Comparison of ENCODE assay signal across 27 mouse cellular contexts in genomic region chr2:52986354-52986753, GRCm38 (mm10).
"Had no signal": no experiment of that assay in that cellular context is flagged by ENCODE, and none has a peak within 500 bp of the region (broad histone marks: within the 10 kb centered on the region; RNA-seq: fewer than 3 reads in every experiment).

No protein-coding gene starts in this region.

- H3K4me3 ChIP-seq: heart, embryonic 10.5 days; heart, embryonic 12.5 days; heart, embryonic 13.5 days; heart, embryonic 15.5 days; hindbrain, embryonic 10.5 days; hindbrain, embryonic 12.5 days; hindbrain, embryonic 13.5 days; hindbrain, embryonic 15.5 days; intestine, embryonic 15.5 days; kidney, embryonic 15.5 days had no signal

- H3K27ac ChIP-seq: heart, embryonic 10.5 days; heart, embryonic 13.5 days; heart, embryonic 15.5 days; hindbrain, embryonic 10.5 days; hindbrain, embryonic 12.5 days; hindbrain, embryonic 14.5 days; intestine, embryonic 15.5 days; kidney, embryonic 15.5 days; kidney, postnatal 0 days had no signal

- DNase-seq: heart, postnatal 10 days; heart, postnatal 14 days; heart, postnatal 36 days; heart, postnatal 4 days; kidney, adult 11 months; kidney, adult 18-20 months; kidney, adult 2 months; kidney, adult 8-10 months; kidney, adult 9 months; kidney, postnatal 10 days; kidney, postnatal 14 days; kidney, postnatal 25 days; kidney, postnatal 36 days; kidney, postnatal 4 days; layer of hippocampus, postnatal 36 days had no signal
